Mouse (Mus musculus) lung, embryonic 14.5 days (tissue): ENCODE measurements around the gene Ccdc90b. TPM values are rescaled to one million over a fixed set of nuclear protein-coding genes. Genes with fewer than 3 reads are reported as not detected.
A peak's percentile ranks its signal among the peaks of the same experiment; 100 is the strongest.

Experiments
- ATAC-seq: fragments of 200-750 bp; cut with Nextera tagmentation; 2 replicates; pipeline ENCODE4 v1.8.0; 2017; ENCODE audit warnings: mild to moderate bottlenecking, moderate TSS enrichment, moderate library complexity; ENCODE audit not compliant: insufficient read depth
- DNase-seq: peaks from one replicate; pipeline ENCODE4 v3.0.0-alpha.2; 2015
- H3K27ac ChIP-seq: fragments of 300-500 bp; sonication (generic); 2 replicates; pipeline ENCODE4 v1.5.1; 2014; ENCODE audit warnings: low read depth, mild to moderate bottlenecking, moderate library complexity
- H3K27me3 ChIP-seq: fragments of 300-500 bp; sonication (generic); 2 replicates; pipeline ENCODE4 v1.6.1; 2014; ENCODE audit warnings: low read length, control low read depth; ENCODE audit not compliant: insufficient read depth
- H3K36me3 ChIP-seq: fragments of 300-500 bp; sonication (generic); 2 replicates; pipeline ENCODE4 v1.6.1; 2014; ENCODE audit warnings: control low read depth; ENCODE audit not compliant: insufficient read depth
- H3K4me1 ChIP-seq: fragments of 300-500 bp; sonication (generic); 2 replicates; pipeline ENCODE4 v1.6.1; 2014; ENCODE audit warnings: antibody characterized with exemption, control low read depth; ENCODE audit not compliant: insufficient read depth
- H3K4me2 ChIP-seq: fragments of 300-500 bp; sonication (generic); 2 replicates; pipeline ENCODE4 v1.6.1; 2014; ENCODE audit warnings: mild to moderate bottlenecking
- H3K4me3 ChIP-seq: fragments of 300-500 bp; sonication (generic); 2 replicates; pipeline ENCODE4 v1.5.1; 2014; ENCODE audit warnings: low read depth, low read length
- H3K9ac ChIP-seq: fragments of 300-500 bp; sonication (generic); 2 replicates; pipeline ENCODE4 v1.6.1; 2014
- H3K9me3 ChIP-seq: fragments of 300-500 bp; sonication (generic); 2 replicates; pipeline ENCODE4 v1.6.1; 2016; ENCODE audit warnings: low read depth, low read length, control low read depth
- CTCF ChIP-seq: IDR thresholded peaks from 2 replicates; pipeline ENCODE4 v1.5.1; 2016; ENCODE audit warnings: antibody characterized with exemption, low read depth
- WGBS: fragments of 180-500 bp; shearing (Covaris S2); extraction: QIAGEN DNeasy Blood & Tissue Kit; methylation state at CpG from one replicate; pipeline ENCODE4 v1.1.7; 2014; 5-methylcytosine and 5-hydroxymethylcytosine counted together
- polyA plus RNA-seq: library from polyadenylated mRNA; unstranded; fragments of >200 nt; fragmentation: Nextera tagmentation; extraction: Ambion mirVana; gene quantifications from 2 replicates; pipeline ENCODE4 v1.2.1, GENCODE M21; 2014

Gene Ccdc90b
- polyA plus RNA-seq, 1 experiment from 2014 or later = 44.9 TPM

DNA sequence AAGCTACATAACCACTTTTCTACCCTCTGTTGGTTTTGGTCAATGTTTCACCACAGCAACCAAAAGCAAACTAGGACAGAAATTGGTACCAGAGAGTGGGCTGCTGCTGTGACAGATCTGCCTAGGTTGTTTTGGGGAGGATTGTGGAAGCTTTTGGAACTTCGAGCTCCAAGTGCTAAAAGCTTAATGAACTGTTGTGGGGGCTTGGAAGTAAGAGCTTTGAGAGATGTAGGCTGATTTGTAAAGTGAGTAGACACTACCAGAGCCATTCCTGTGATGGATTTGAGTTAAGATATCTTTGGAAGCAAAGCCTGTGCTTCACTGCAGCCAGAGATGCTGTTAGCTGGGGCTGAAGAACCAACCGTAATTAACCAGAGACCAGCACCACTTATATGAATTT lies 29.9 kb downstream of the Ccdc90b start:
- Histone ChIP-seq H3K4me3 (no peak overlapping the region), H3K27ac (no peak overlapping the region), H3K9ac (no peak overlapping the region), H3K4me2 (no peak overlapping the region), H3K9me3 (no peaks in the 10 kb centered on the region), H3K4me1 (no peaks in the 10 kb centered on the region), H3K27me3 (no peaks in the 10 kb centered on the region), H3K36me3 (no peaks in the 10 kb centered on the region)
- ATAC-seq (no peak), DNase-seq (no peak)
- TF ChIP-seq CTCF = no peak
- WGBS = 82% methylated on average over 2 of the region's 2 CpGs

DNA sequence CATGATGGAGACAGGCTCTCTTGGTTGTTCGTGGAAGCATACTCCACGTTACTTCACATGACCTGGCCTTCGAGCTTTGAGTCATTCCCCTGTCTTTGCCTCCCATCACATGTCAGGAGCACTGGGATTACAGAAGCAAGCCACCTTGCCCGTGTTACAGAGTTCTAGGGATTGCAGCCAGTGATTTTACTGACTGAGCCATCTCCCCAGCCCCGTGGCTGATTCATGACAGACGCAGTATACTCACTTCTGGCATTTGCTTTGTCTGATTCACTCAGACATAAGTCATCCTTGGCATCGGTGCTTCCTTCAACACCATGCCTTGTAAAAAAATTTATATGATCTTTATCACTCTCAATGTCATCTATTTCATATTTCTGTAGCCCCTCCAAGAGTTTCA lies 44.0 kb downstream of the Ccdc90b start:
- no peak overlapping the region for H3K4me3 ChIP-seq
- no peaks in the 10 kb centered on the region for H3K4me1 ChIP-seq
- H3K4me2 ChIP-seq = no peak overlapping the region
- H3K27me3 ChIP-seq = no peaks in the 10 kb centered on the region
- no peak overlapping the region for H3K9ac ChIP-seq
- TF ChIP-seq CTCF = no peak
- H3K36me3 ChIP-seq = no peaks in the 10 kb centered on the region
- ATAC-seq (no peak), DNase-seq (no peak)
- no peak overlapping the region for H3K27ac ChIP-seq
- no peaks in the 10 kb centered on the region for H3K9me3 ChIP-seq
- WGBS = 90% methylated on average over 7 of the region's 7 CpGs

GRCm38 (mm10) chr7:92610830-92611229 lies 49.9 kb downstream of the Ccdc90b start:
- H3K27me3 ChIP-seq = no peaks in the 10 kb centered on the region
- no peak overlapping the region for H3K4me3 ChIP-seq
- ATAC-seq (no peak), DNase-seq (no peak)
- H3K4me2 ChIP-seq = no peak overlapping the region
- no peaks in the 10 kb centered on the region for H3K9me3 ChIP-seq
- H3K36me3 ChIP-seq = no peaks in the 10 kb centered on the region
- H3K9ac ChIP-seq = no peak overlapping the region
- no peak for TF ChIP-seq CTCF
- H3K4me1 ChIP-seq = no peaks in the 10 kb centered on the region
- H3K27ac ChIP-seq = no peak overlapping the region
- WGBS = 70% methylated on average over 7 of the region's 7 CpGs

DNA sequence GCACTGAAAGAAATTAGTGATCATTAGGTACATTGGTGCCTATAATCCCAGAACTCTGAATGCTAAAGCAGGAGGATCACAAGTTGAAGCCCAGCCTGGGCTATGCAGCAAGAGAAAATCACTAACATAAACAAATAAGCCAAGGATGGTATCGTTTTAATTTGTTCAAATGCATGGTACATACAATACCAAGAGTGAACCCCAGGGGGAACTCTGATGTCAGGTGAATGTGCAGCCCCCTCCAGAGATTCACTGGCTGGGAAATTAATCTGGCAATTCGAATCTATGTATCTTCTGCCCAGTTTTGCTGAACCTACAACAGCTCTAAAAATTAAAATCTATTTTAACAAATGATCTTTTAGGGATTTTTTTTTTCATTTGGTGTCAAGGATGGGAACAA lies 63.5 kb downstream of the Ccdc90b start:
- Histone ChIP-seq H3K4me1 (no peaks in the 10 kb centered on the region), H3K36me3 (no peaks in the 10 kb centered on the region), H3K4me3 (no peak overlapping the region), H3K4me2 (no peak overlapping the region), H3K9ac (no peak overlapping the region), H3K27ac (no peak overlapping the region), H3K27me3 (no peaks in the 10 kb centered on the region), H3K9me3 (no peaks in the 10 kb centered on the region)
- 45% methylated on average over 2 of the region's 2 CpGs for WGBS
- DNase-seq (peak; percentile 31), ATAC-seq (no peak)
- TF ChIP-seq CTCF = peak; percentile 35; the same call in 1 of the 2 replicates

GRCm38 (mm10) chr7:92630167-92630566 lies 69.2 kb downstream of the Ccdc90b start:
- Histone ChIP-seq H3K9ac (no peak overlapping the region), H3K27ac (no peak overlapping the region), H3K9me3 (no peaks in the 10 kb centered on the region), H3K36me3 (no peaks in the 10 kb centered on the region), H3K4me3 (no peak overlapping the region), H3K4me2 (no peak overlapping the region), H3K27me3 (no peaks in the 10 kb centered on the region), H3K4me1 (no peaks in the 10 kb centered on the region)
- peak; percentile 37 for DNase-seq
- no peak for ATAC-seq
- peak; percentile 34; the same call in 1 of the 2 replicates for TF ChIP-seq CTCF
- 45% methylated on average over 2 of the region's 2 CpGs for WGBS

Other genes with a start within 250 kb of the Ccdc90b start
- 5.6 and 6.2 TPM in 2 replicates for gene Ankrd42, start 76.0 kb downstream of the Ccdc90b start, polyA plus RNA-seq
- 21.0 and 22.2 TPM in 2 replicates for gene Pcf11, start 108.8 kb downstream of the Ccdc90b start, polyA plus RNA-seq
- gene Rab30, start 180.5 kb downstream of the Ccdc90b start, polyA plus RNA-seq = 5.6 and 6.5 TPM in 2 replicates